ENCODE assay signal across 15 mouse cellular contexts in genomic region chr10:46071220-46071619, GRCm38 (mm10).
DNase-seq lines count a peak whose midpoint lies in the region; ATAC-seq and TF ChIP-seq lines count a peak whose summit lies in the region.
"Had no signal": no experiment of that assay in that cellular context is flagged by ENCODE, and none has a peak within 500 bp of the region (broad histone marks: within the 10 kb centered on the region; RNA-seq: fewer than 3 reads in every experiment).

No protein-coding gene starts in this region.

- no peak overlapping the region for H3K9ac ChIP-seq in embryonic facial prominence, embryonic 15.5 days
- no peak overlapping the region for H3K9ac ChIP-seq in hindbrain, embryonic 16.5 days (ENCODE audit: low read depth, low read length)
- no peak overlapping the region for H3K9ac ChIP-seq in midbrain, postnatal 0 days (replicated peaks; ENCODE audit: low read length, poor library complexity, severe bottlenecking)
- H3K9ac ChIP-seq in intestine, embryonic 16.5 days (ENCODE audit: low read depth, low read length), result no peak overlapping the region
- H3K9ac ChIP-seq: heart, embryonic 13.5 days; liver, embryonic 12.5 days had no signal

- intact Hi-C loops in gastrocnemius, postnatal 36 days (cut with DNase I), result no loop called here

- TF ChIP-seq CTCF in midbrain, postnatal 0 days (IDR thresholded peaks at IDR 0.05), result no peak

- no peak overlapping the region for H3K27ac ChIP-seq in embryonic facial prominence, embryonic 15.5 days (replicated peaks)
- H3K27ac ChIP-seq in hindbrain, embryonic 16.5 days (ENCODE audit: low read depth, low read length), result no peak overlapping the region
- H3K27ac ChIP-seq in midbrain, postnatal 0 days (ENCODE audit: low read depth, low read length), result peak overlapping the region; percentile 38; the same call in 1 of the 2 replicates
- no peak overlapping the region for H3K27ac ChIP-seq in intestine, embryonic 16.5 days (ENCODE audit: low read length)
- H3K27ac ChIP-seq: gastrocnemius, adult 2 months; heart, embryonic 13.5 days; liver, embryonic 12.5 days had no signal

- WGBS in embryonic facial prominence, embryonic 15.5 days, result 33% methylated on average over 8 of the region's 8 CpGs
- 36% methylated on average over 8 of the region's 8 CpGs for WGBS in hindbrain, embryonic 16.5 days
- 48% methylated on average over 8 of the region's 8 CpGs for WGBS in midbrain, postnatal 0 days
- WGBS in intestine, embryonic 16.5 days, result 50% methylated on average over 8 of the region's 8 CpGs

- no peaks in the 10 kb centered on the region for H3K27me3 ChIP-seq in embryonic facial prominence, embryonic 15.5 days
- no peaks in the 10 kb centered on the region for H3K27me3 ChIP-seq in hindbrain, embryonic 16.5 days (replicated peaks; ENCODE audit: control insufficient read depth, insufficient read depth, low read length)
- H3K27me3 ChIP-seq in midbrain, postnatal 0 days (ENCODE audit: insufficient read depth, low read length), result no peaks in the 10 kb centered on the region
- H3K27me3 ChIP-seq in intestine, embryonic 16.5 days (replicated peaks; ENCODE audit: control insufficient read depth, insufficient read depth, low read length), result no peaks in the 10 kb centered on the region
- H3K27me3 ChIP-seq: heart, embryonic 13.5 days; liver, embryonic 12.5 days had no signal

- no peaks in the 10 kb centered on the region for H3K9me3 ChIP-seq in embryonic facial prominence, embryonic 15.5 days (replicated peaks)
- H3K9me3 ChIP-seq in hindbrain, embryonic 16.5 days (ENCODE audit: control insufficient read depth, low read length), result no peaks in the 10 kb centered on the region
- H3K9me3 ChIP-seq in midbrain, postnatal 0 days (ENCODE audit: low read length), result no peaks in the 10 kb centered on the region
- no peaks in the 10 kb centered on the region for H3K9me3 ChIP-seq in intestine, embryonic 16.5 days (ENCODE audit: control insufficient read depth, low read length)
- H3K9me3 ChIP-seq: heart, embryonic 13.5 days; liver, embryonic 12.5 days had no signal

- H3K36me3 ChIP-seq in embryonic facial prominence, embryonic 15.5 days, result no peaks in the 10 kb centered on the region
- no peaks in the 10 kb centered on the region for H3K36me3 ChIP-seq in hindbrain, embryonic 16.5 days (ENCODE audit: control insufficient read depth, insufficient read depth, low read length)
- H3K36me3 ChIP-seq in midbrain, postnatal 0 days (ENCODE audit: insufficient read depth, low read length), result no peaks in the 10 kb centered on the region
- no peaks in the 10 kb centered on the region for H3K36me3 ChIP-seq in intestine, embryonic 16.5 days (ENCODE audit: control insufficient read depth, insufficient read depth, low read length)
- H3K36me3 ChIP-seq: heart, embryonic 13.5 days; liver, embryonic 12.5 days had no signal

- peak; percentile 52 for DNase-seq in embryo, embryonic 11 days
- DNase-seq in midbrain, postnatal 0 days (ENCODE audit: low spot score), result no peak
- no peak for DNase-seq in gastrocnemius, postnatal 4 days (ENCODE audit: low spot score in 2 of 2)
- DNase-seq in kidney, adult 11 months, result no peak
- no peak for DNase-seq in gastrocnemius, postnatal 36 days
- DNase-seq: cerebellum, adult 2 months; gastrocnemius, adult 2 months; lung, postnatal 14 days; thymus, adult 2 months had no signal

- H3K4me1 ChIP-seq in embryonic facial prominence, embryonic 15.5 days, result 0 out of 2 replicates have a peak, but pooled peaks cover 3% of the 10 kb centered on the region
- peaks cover 3% of the 10 kb centered on the region for H3K4me1 ChIP-seq in hindbrain, embryonic 16.5 days (ENCODE audit: control insufficient read depth, insufficient read depth, low read depth, low read length)
- no peaks in the 10 kb centered on the region for H3K4me1 ChIP-seq in midbrain, postnatal 0 days (ENCODE audit: insufficient read depth, low read length)
- no peaks in the 10 kb centered on the region for H3K4me1 ChIP-seq in intestine, embryonic 16.5 days (ENCODE audit: control insufficient read depth, insufficient read depth, low read length)
- H3K4me1 ChIP-seq: heart, embryonic 13.5 days; liver, embryonic 12.5 days had no signal

- H3K4me2 ChIP-seq in embryonic facial prominence, embryonic 15.5 days (replicated peaks), result no peak overlapping the region
- no peak overlapping the region for H3K4me2 ChIP-seq in hindbrain, embryonic 16.5 days (ENCODE audit: low read length)
- H3K4me2 ChIP-seq in midbrain, postnatal 0 days (ENCODE audit: low read depth, low read length, poor library complexity, severe bottlenecking), result no peak overlapping the region
- H3K4me2 ChIP-seq in intestine, embryonic 16.5 days (ENCODE audit: low read depth, low read length), result no peak overlapping the region
- H3K4me2 ChIP-seq: heart, embryonic 13.5 days; liver, embryonic 12.5 days had no signal

- 0 out of 2 replicates have a peak, but pooled peaks have one; percentile 29 for ATAC-seq in embryonic facial prominence, embryonic 15.5 days (ENCODE audit: insufficient number of reproducible peaks, low FRiP score, low TSS enrichment, low read depth)
- ATAC-seq in hindbrain, embryonic 16.5 days, result peak; percentile 54
- 0 out of 2 replicates have a peak, but pooled peaks have one; percentile 38 for ATAC-seq in midbrain, postnatal 0 days (ENCODE audit: low FRiP score)
- ATAC-seq in intestine, embryonic 16.5 days, result no peak
- ATAC-seq: inflammation-experienced regulatory T-cells, adult 6 months; liver, embryonic 12.5 days had no signal

- H3K4me3 ChIP-seq in embryonic facial prominence, embryonic 15.5 days (replicated peaks), result no peak overlapping the region
- no peak overlapping the region for H3K4me3 ChIP-seq in hindbrain, embryonic 16.5 days (ENCODE audit: low read length)
- no peak overlapping the region for H3K4me3 ChIP-seq in midbrain, postnatal 0 days (ENCODE audit: low read depth, low read length)
- H3K4me3 ChIP-seq in intestine, embryonic 16.5 days (ENCODE audit: low read length), result no peak overlapping the region
- H3K4me3 ChIP-seq: gastrocnemius, adult 2 months; heart, embryonic 13.5 days; liver, embryonic 12.5 days had no signal
